Mouse (Mus musculus) A20 (cell line): ENCODE results near the gene Galns.
"Not testable (repeated sequence)": the region's sequence is repeated elsewhere in the genome, so short reads cannot be mapped to it uniquely, and the experiment has no call there.

Experiments
- DNase-seq: peaks from one replicate; pipeline ENCODE4 v3.0.0-alpha.2; 2011; ENCODE audit warnings: low read depth, low spot score

The Galns gene

DNA sequence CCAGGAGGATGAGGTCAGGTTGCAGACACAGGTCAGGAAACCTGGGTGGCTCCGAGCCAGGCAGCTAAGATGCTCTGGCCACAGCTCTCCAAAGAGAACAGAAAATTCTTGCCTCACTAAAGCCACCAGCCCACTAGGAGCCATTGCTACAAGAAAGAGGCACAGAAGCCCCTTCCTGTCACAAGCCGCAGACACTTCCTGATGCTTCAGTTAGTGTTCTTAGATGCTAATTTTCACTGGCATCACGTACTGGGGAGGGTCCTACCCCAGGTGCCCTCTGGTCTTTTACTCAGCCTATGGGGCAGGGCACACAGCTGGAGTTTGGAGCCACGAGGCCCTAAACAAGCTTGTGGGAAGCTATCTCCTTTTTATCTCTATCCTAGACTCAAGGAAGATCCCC lies 15.2 kb downstream of the Galns start:
- DNase-seq: no peak

DNA sequence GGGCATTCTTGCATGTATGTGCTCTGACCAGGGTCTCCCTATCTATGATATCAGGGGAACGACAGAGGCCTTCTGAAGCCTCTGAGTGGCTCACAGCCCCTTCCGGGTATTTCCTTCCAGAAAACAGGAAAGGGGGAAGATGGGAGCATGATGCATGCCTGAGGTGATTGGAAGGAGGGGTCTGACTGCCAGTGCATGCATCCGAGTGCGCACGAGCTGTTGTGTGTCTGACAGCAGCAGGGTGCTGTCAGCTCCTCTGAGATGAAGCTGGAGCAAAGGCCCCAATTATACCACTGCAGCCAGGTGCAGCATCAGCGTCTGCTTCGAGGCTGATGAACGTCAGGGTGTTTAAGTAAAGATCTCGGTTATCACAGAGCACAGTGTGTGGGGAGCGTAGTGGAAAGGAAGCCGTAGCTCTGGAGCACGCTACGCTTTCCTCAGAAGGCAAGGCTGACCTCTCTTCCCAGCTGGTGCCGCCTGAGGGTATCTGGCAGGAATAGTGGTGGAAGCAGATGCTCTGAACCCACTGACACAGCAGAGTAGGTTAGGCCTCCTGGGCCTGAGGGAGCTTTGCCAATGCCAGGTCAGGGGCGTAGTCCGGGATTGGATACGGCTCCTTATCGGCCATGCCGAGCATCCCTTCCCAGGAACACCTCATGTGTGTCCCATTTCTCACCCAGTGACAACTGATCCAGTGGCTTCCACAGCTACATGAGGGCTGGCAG lies 17.3 kb downstream of the Galns start:
- DNase-seq: no peak

DNA sequence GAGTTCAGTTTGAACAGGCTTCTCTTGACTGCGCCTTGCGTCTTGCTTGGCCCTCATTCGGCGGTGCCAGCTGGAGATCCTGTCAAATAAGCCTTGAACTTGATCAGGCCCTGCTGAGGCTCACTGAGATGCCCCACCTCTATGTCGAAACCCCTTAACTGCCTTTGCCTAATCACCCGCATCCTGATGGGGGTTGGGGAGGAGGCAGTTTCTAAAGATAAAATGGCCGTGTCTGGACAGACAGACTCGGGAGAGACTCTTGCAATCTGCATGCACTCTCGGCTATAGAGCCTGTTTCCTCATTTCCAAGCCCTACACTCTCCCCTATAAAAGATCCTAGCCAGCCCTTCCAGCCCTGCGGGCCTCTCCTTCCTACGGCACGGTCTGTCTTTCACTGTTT lies 18.0 kb downstream of the Galns start:
- DNase-seq: no peak

DNA sequence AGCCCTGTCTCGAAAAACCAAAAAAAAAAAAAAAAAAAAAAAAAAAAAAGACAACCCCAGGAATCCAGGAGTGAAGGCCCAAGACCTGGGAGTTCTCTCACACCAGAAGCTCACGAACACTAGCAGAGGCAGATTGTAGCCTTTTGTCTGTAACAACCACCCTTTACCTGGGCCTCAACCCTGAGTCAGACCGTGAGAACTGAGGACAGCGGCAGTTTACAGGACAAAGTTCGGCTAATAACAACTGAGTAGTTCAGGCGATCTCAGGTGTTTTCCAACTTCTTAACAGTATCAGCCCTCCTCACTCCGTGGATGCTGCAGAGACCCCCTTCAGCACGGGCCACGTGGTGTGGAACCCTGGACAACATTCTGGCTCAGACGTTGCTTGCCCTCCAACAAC lies 24.5 kb downstream of the Galns start:
- DNase-seq: no peak

DNA sequence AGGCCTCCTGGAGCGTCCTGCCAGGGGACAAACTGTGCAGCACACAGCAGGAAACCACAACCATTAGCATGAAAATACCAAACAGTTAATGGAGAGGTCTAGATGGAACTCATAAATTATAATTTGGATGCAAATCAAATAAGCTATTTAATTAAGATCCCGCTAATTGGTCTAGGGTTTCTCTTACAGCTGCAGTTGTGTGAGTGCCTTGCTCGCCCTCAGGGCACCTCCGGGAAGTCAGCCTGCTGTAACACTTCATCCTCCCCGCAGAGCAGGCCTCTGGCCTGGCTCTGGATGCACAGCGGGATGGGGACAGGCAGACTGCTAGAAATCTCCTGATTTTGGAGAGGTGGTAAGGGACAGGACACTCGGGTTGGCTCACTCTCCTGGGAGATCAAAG lies 25.1 kb downstream of the Galns start:
- DNase-seq: no peak

DNA sequence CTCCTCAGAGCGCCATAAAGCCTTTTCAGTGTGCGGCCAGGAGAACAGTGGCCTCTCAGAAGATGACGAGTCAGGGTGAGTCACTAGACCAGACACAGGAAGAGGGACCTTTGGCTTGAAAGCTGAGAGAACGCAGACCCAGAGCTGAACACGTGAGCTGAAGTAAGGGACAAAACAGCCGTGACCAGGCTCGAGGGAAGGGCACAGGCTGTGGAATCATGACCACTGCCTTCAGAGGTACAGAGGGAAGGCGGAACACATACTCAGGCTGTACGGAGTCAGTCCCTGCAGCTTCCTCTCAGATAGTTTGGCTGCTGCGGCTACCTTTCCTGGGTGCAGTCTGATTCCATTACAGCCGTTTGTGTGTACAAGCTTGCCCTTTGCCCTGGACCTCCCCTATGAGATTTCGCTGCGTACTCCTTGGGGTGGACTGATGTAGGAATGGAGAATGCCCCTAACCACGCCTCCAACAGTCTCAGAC lies 25.8 kb downstream of the Galns start:
- no peak for DNase-seq

DNA sequence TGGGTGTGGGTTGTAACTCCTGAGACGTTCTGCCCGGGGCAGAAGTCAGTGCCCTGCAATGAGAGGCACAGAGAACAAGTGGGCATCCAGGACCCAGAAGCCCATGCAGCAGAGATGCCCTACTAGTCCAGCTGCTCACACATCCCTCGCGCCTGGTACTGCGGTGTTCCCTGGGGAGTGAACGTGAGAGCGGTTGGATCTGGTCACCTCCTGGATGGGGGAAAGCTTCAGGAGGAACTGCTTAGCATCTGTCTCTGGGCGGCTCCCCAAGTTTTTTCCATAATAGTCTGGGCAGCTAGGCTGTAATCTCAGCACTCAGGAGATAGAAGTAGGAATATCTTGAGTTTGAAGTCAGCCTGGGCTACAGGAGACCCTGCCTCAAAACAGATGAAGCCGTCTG lies 26.3 kb downstream of the Galns start:
- no peak for DNase-seq

DNA sequence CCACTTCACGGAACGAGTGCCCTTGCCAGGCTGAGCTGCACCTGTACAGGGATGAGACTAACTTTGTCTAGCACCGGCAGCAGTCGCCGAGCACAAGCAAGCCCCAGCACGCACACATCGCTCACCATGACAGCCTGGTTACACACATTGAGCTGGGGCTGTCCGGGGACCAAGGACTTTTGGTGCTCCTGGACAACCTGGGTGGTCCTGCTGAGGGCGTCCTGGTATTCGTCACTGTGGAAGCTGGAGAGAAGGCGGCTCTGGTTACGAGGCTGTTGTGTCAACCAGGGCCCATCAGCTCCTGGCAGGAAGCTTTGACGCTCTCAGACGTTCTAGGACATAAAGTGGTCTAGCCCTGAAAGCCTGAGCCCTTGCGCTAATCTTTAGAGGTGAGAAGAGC lies 30.3 kb downstream of the Galns start:
- no peak for DNase-seq

DNA sequence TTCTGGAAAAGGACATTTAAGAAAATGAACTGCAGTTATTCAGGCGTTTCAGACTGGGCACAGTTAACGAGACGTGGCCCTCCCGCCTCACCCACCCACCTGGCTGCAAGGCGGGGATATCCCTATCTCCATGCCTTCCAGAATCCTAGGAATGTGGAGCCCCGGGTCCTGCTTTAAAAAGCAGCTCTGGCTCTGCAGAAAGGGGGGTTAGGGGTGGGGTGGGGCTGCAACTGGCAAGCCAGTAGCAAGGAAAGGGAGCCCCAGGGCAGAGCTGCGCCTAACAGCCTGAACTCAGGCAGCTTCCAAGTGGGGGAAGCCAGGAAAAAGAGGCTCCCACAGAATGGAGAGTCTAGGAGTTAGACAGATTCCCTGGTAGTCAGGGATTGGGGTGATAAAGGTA lies 32.1 kb downstream of the Galns start:
- DNase-seq: no peak

DNA sequence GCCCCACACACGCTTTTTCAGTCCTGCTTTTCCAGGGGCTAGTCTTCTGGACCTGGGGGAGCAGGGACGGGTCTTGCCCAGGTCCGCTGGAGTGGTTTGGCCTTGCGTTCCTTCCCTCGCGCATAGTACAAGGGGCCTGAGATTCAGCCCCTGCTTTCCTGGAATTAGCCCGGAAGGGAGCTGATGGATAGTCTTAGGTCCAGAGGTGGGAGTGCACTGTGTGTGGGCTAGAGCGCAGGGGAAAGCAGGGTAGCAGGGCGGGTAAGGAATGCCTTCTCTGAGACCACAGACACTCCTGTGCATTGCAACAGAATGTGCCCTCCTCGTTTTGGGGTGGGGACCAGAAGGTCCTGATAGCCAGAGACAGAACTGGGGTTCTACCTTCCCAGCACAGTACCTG lies 34.1 kb downstream of the Galns start:
- DNase-seq: no peak

DNA sequence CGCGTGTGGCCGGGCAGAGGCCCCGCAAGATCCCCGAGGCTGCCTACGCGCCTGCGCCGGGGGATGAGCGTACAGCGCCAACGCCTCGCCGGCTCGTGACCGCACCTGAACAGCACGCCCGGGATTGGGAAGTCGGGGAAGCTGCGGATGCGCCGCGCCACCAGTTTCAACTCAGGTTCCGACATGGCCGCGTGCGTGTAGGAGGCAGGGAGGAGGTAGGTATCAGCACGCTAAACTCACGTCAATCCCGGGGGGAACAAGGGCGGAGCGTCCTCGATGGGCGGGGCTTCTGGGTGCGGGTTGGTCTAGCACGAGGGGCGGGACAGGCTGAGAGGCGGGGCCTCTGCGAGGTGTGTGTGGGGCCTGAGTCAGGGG lies 34.6 kb downstream of the Galns start, which contains the start of gene Aprt:
TSS of gene Aprt (minus strand) at position 262 of the 375 bp plus-strand sequence.
- DNase-seq: peak; percentile 96

DNA sequence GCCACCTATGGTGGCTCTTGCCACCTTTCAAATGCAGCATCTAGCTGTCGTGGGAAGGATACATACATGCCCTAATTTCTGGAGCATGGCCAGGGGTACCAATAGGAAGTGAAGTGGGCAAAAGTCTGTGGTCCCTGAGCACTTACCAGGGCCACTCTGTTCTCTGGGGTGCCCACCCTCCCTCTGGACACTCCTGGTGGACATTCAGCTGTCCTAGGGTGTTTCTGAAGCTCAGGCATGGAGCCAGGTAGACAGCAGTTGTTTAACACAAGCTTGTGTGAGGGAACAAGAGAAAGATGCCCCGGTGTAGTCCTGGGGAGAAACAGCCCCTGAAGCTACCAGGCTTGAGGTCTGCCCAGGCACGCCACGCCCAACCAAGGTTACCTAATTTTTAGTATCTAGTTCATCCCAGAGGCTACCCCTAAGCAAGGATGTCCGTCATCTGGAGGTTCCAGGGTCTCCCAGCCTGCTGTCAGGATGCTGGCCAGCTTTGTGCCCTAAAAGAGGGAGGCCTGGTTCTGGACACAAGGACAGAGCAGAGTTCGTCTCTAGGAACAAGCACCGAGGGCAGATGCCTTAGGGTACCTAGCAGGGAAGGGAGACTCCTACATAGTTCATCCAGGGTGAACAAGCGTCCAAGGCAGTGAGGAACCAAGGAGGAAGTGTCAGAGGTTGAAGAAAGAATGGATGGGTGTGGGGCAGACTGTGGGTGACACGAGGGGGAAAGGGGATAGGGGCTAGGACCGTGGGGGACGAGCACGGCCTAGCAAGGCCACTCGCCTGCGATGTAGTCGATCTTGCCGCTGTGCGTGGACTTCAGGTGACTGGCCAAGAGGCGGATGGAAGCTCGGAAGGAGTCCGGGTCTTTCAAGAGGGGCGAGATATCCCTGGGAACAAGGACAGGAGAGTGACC lies 35.3 kb downstream of the Galns start:
- peak; percentile 57 for DNase-seq

DNA sequence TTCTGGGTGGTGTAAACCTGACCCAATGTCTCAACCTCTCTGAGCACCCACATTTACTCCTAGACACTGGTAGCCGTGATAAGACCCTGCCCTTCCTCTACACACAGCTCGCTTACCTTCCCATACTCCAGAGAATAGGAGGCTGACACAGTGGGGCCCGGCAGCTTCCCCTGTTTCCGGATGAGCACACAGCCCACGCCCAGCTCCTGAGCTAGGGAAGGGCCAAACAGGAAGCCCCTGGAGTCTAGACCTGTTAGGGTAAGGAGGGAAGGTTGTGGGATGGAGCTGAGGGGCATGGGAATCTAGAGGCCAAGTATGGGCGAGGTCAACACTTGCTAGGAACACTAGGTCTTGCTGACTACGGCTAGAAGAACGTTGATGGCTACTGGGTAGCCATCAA lies 36.0 kb downstream of the Galns start:
- no peak for DNase-seq

DNA sequence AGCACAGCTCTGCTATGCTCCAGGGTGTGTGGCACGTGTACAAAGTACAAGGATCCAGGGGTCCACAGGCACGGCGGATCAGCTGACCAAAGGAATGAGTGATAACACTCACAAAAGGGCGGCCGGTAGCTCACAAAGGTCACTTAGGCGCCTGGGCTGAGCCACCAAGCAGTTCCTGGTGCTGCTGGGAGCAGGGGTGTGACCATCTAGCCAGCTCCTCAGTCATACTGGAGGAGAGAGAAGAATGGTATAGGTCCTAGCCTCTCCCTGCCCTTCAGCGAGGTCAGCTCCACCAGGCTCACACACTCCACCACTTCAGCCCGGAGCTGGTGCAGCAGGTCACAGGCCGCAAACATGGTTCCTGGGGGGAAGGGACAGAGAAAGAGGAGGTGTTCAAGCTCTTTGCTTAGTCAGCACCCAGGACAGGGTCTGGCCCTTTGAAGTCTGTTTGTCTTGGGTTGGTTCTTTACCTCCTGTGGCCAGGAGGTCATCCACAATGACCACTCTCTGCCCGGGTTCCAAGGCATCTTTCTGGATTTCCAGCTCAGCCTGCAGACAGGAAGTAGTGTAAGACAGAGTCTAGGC lies 36.5 kb downstream of the Galns start:
- DNase-seq: no peak

DNA sequence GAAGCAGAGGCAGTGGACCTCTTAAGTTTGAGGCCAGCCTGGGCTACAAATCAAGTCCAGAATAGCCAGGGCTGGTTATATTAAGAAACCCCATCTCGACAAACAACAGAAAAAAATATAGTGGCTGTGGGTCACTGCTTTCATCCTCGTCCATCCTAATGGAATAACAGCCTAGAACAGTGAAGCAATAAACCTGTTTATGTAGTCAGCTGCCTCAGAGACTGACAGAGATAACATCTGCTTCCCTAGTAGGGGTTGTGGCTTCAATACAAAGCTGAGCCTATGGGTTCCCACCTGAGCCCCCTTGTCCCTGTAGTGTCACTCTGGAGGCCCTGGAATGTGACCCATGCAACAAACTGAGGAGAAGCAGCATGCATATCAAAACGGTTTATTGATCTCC lies 37.0 kb downstream of the Galns start:
- no peak for DNase-seq

DNA sequence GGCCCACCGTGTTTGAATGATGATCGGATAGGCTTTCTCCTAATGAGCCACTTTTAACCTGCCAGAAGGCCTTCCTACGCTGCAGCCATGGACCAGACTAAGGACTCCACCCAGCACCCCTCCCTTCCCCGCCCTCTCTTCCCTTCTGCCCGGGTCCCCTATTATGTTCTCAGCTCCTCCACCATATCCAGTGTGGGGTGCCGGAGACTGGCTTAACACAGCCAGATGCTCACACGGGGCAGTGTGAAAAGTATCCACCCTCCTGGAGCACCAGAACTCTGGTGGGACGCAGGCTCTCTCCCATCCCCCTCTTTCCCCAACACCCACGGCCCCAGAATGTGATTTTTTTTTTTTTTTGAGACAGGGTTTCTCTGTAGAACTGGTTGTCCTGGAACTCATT lies 37.7 kb downstream of the Galns start:
- no peak for DNase-seq

DNA sequence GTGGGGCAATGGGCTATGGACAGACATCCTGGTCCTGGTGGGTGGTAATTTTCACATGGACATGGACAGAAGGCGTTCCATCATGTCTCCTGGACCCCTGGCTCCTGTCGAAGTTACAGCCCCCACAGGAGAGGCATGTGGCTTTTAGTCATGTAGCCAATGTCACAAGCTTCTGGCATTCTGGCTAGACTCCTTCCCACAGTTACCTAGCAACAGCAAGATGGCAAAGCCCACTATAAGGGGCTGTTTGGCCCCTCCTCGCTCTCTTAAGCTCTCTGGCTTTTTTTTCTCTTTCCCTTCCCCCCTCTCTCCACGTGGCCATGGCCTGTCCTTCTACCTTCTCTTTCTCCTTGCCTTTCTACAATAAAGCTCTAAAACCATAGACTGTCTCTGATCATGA lies 38.1 kb downstream of the Galns start:
- not testable (repeated sequence) for DNase-seq

DNA sequence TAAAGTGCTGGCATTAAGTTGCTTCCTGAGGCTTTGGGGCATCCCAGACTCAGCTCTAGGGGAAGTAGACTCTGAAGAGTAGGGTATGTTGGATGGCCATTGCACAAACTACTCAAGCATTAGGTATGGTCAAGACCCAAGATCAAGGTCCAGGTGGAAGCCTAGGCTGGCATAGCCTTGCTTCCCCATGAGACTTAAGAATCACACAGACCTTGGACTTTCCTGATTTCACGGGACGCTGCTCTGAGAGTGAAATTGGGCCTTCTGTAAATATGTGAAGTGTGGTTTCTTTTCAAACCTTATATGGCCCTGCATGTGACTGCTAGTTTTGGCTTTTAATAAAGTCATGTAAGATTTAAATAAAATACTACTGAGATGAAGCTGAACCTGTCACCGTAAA lies 38.5 kb downstream of the Galns start:
- no peak for DNase-seq

DNA sequence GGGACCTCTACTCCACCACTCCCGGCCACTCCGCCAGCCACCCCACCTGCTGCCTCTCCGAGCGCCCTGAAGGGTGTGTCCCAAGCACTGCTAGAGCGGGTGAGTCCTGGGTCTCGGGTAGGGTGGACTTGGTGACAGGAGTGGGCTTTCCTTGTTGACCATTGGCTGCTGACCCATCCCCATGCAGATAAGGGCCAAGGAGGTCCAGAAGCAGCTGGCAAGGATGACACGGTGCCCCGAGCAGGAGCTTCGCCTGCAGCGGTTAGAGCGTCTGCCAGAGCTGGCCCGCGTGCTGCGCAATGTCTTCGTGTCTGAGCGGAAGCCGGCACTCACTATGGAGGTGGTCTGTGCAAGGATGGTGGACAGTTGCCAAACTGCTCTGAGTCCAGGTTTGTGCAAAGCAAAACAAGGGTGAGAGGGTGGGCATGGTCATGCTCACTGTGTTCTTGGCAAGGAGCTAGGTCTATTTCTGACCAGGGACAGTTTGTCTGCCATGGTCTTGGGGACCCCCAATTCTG lies 39.5 kb downstream of the Galns start:
- DNase-seq: no peak

DNA sequence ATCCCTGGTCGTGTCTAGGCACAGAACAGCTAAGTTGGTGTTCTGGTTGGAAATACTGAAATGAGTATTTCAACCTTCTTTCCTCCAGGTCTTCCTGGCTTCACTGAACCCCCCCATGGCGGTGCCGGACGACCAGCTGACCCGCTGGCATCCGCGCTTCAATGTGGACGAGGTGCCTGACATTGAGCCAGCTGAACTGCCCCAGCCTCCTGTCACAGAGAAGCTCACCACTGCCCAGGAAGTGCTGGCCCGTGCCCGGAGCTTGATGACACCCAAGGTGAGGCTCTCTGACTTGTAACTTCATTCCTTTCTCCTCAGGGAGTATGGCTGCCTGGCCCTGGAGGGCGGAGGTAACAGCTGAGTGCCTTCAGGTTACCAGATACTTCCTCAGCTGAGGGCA lies 40.1 kb downstream of the Galns start:
- DNase-seq: no peak

DNA sequence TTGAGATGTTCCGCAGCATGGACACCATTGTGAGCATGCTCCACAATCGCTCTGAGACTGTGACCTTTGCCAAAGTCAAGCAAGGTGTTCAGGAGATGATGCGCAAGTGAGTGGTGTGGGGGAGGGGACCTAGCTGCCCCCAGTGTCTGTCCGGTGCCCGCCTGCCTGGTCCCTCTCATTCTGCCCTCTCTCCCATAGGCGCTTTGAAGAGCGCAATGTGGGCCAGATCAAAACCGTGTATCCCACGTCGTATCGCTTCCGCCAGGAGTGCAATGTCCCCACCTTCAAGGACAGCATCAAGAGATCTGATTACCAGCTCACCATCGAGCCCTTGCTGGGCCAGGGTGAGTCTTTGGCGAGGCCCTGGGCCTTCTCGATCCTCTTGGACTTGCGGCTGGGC lies 41.3 kb downstream of the Galns start:
- DNase-seq: no peak

DNA sequence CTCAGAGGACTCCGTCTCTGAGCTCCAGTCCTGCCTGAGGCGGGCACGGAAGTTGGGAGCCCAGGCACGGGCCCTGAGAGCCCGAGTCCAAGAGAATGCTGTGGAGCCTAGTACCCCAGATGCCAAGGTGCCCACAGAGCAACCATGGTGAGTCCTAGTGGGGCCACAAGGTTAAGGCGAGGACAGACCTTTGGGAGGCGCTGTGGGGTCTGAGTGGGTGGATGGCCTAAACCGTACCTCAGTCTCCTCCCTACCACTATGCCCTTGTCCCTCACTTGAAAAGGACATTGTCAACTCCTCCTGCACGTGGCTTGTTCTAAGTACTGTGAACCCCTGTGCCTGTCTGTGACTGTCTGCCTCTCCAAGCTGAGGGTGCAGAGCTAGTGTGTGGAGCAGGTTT lies 41.9 kb downstream of the Galns start:
- no peak for DNase-seq
